Mouse (Mus musculus) liver, embryonic 13.5 days (tissue): ENCODE results near the gene Nudt17. TPM values are rescaled to one million over a fixed set of nuclear protein-coding genes. Genes with fewer than 3 reads are reported as not detected.
"Not testable (repeated sequence)": the region's sequence is repeated elsewhere in the genome, so short reads cannot be mapped to it uniquely, and the experiment has no call there.

Source experiments
- ATAC-seq: fragments of 200-750 bp; cut with Nextera tagmentation; 2 replicates; pipeline ENCODE4 v1.8.0; 2017; ENCODE audit warnings: low read depth, mild to moderate bottlenecking, moderate number of reproducible peaks, moderate library complexity
- DNase-seq: peaks from one replicate; pipeline ENCODE4 v3.0.0; 2022
- H3K27ac ChIP-seq: fragments of 300-500 bp; sonication (generic); 2 replicates; pipeline ENCODE4 v1.5.1; 2015; ENCODE audit warnings: moderate library complexity, mild to moderate bottlenecking, inconsistent platforms
- H3K27me3 ChIP-seq: fragments of 300-500 bp; sonication (generic); 2 replicates; pipeline ENCODE4 v1.6.1; 2015; ENCODE audit warnings: mild to moderate bottlenecking, inconsistent platforms
- H3K36me3 ChIP-seq: fragments of 300-500 bp; sonication (generic); 2 replicates; pipeline ENCODE4 v1.6.1; 2015; ENCODE audit warnings: mild to moderate bottlenecking, inconsistent platforms
- H3K4me1 ChIP-seq: fragments of 300-500 bp; sonication (generic); replicated peaks from 2 replicates; pipeline ENCODE4 v1.6.1; 2015; ENCODE audit warnings: inconsistent platforms
- H3K4me2 ChIP-seq: fragments of 300-500 bp; sonication (generic); 2 replicates; pipeline ENCODE4 v1.6.1; 2015; ENCODE audit warnings: inconsistent platforms, mild to moderate bottlenecking, moderate library complexity
- H3K4me3 ChIP-seq: fragments of 300-500 bp; sonication (generic); replicated peaks from 2 replicates; pipeline ENCODE4 v1.5.1; 2015; ENCODE audit warnings: mild to moderate bottlenecking, inconsistent platforms
- H3K9ac ChIP-seq: fragments of 300-500 bp; sonication (generic); 2 replicates; pipeline ENCODE4 v1.6.1; 2015; ENCODE audit warnings: mild to moderate bottlenecking, inconsistent platforms
- H3K9me3 ChIP-seq: fragments of 300-500 bp; sonication (generic); replicated peaks from 2 replicates; pipeline ENCODE4 v1.6.1; 2016; ENCODE audit warnings: inconsistent platforms
- WGBS: fragments of 180-500 bp; shearing (Covaris S2); methylation state at CpG from one replicate; pipeline ENCODE4 v1.1.7; 2015; ENCODE audit not compliant: insufficient replicate concordance; 5-methylcytosine and 5-hydroxymethylcytosine counted together
- polyA plus RNA-seq: library from polyadenylated mRNA; unstranded; fragments of >200 nt; fragmentation: Nextera tagmentation; extraction: Ambion mirVana; gene quantifications from 2 replicates; pipeline ENCODE4 v1.2.1, GENCODE M21; 2015

Nudt17 gene
- polyA plus RNA-seq, 1 experiment from 2014 or later = 1.0 TPM

- no peaks in the 10 kb centered on the region for H3K9me3 ChIP-seq
- no peak for DNase-seq
- peaks cover 30% of the 10 kb centered on the region for H3K27me3 ChIP-seq
- H3K4me1 ChIP-seq = peaks cover 24% of the 10 kb centered on the region
- no peak for ATAC-seq
- no peak overlapping the region for H3K4me2 ChIP-seq
- no peak overlapping the region for H3K27ac ChIP-seq
- WGBS = 76% methylated on average over 5 of the region's 5 CpGs
- H3K4me3 ChIP-seq = no peak overlapping the region
- H3K9ac ChIP-seq = no peak overlapping the region
- H3K36me3 ChIP-seq = no peaks in the 10 kb centered on the region
Observed at GRCm38 (mm10) chr3:96668424-96669067, 39.8 kb downstream of the Nudt17 start.

DNA sequence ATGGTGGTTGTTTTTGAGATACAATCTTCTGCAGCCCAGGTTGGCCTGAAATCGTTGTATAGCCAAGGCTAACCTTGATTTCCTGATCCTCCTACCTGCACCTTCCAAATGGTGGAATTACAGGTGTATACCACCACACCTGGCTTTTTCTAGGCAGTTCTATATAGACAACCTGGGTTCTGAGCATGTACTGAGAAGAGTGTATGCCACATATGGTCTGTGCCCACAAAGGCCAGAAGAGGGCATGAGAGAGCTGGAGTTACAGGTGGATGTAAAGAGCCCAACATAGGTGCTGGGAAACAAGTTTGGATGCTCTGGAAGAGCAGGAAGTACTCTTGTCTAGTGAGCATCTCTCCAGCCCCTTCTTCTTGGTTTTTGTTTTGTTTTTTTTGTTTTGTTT, 41.0 kb downstream of the Nudt17 start:
- DNase-seq (no peak), ATAC-seq (no peak)
- H3K4me3 ChIP-seq = no peak overlapping the region
- no peak overlapping the region for H3K27ac ChIP-seq
- H3K4me2 ChIP-seq = no peak overlapping the region
- H3K9me3 ChIP-seq = no peaks in the 10 kb centered on the region
- WGBS = 31% methylated on average over 1 of the region's 1 CpGs
- no peaks in the 10 kb centered on the region for H3K36me3 ChIP-seq
- no peak overlapping the region for H3K9ac ChIP-seq
- peaks cover 27% of the 10 kb centered on the region for H3K27me3 ChIP-seq
- peaks cover 27% of the 10 kb centered on the region for H3K4me1 ChIP-seq

DNA sequence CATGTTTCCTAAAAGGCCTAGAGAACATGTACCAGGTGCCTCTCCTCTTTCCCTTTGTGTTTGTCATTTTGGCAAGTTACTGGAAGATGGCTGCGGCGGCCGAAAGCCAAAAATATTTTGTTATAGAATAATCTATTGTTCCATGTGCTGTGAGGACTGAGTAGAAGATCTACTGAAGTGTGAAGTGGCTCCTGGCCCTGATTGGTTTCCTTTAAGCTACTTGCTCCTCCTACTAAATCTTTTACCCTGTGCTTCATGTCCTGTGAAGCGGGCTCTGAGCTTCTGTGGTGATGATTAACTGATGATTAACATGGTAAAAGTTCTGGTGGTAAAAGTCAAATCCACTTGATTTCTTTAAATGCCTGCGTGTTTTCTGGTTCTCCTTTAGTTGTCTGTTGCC, 41.4 kb downstream of the Nudt17 start:
- H3K27ac ChIP-seq = no peak overlapping the region
- no peak overlapping the region for H3K4me3 ChIP-seq
- no peak overlapping the region for H3K9ac ChIP-seq
- ATAC-seq (no peak), DNase-seq (no peak)
- H3K36me3 ChIP-seq = no peaks in the 10 kb centered on the region
- WGBS = 84% methylated on average over 5 of the region's 5 CpGs
- peaks cover 27% of the 10 kb centered on the region for H3K4me1 ChIP-seq
- no peaks in the 10 kb centered on the region for H3K9me3 ChIP-seq
- peaks cover 27% of the 10 kb centered on the region for H3K27me3 ChIP-seq
- H3K4me2 ChIP-seq = no peak overlapping the region

DNA sequence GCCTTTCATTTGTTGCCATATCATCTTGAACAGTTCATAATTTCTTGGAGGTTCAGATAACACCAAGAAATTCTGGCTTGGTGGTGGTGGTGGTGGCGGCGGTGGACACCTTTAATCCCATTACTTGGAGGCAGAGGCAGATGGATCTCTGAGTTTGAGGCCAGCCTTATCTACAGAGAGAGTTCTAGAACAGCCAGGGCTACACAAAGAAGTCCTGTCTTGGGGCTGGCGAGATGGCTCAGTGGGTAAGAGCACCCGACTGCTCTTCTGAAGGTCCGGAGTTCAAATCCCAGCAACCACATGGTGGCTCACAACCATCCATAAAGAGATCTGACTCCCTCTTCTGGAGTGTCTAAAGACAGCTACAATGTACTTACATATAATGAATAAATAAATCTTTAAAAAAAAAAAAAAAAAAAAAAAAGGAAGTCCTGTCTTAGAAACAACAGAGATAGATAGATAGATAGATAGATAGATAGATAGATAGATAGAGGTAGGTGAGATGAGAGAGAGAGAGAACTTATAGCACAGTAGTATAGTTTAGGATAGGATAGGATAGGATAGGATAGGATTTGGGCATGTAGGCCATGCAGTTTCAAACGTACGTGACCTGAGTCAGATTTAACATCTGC, 42.5 kb downstream of the Nudt17 start:
- not testable (repeated sequence) for H3K9ac ChIP-seq, H3K27ac ChIP-seq, H3K9me3 ChIP-seq, H3K36me3 ChIP-seq, DNase-seq, H3K4me3 ChIP-seq, H3K4me2 ChIP-seq, ATAC-seq
- H3K27me3 ChIP-seq = peaks cover 19% of the 10 kb centered on the region
- WGBS = 71% methylated on average over 7 of the region's 7 CpGs
- H3K4me1 ChIP-seq = peaks cover 24% of the 10 kb centered on the region

GRCm38 (mm10) chr3:96663432-96664239, 44.7 kb downstream of the Nudt17 start:
- H3K4me2 ChIP-seq = peak overlapping the region; percentile 59
- H3K27me3 ChIP-seq = 0 out of 2 replicates have a peak, but pooled peaks cover 9% of the 10 kb centered on the region
- 11% methylated on average over 17 of the region's 18 CpGs for WGBS
- ATAC-seq (peak; percentile 26; the same call in 1 of the 2 replicates), DNase-seq (peak; percentile 34)
- H3K9me3 ChIP-seq = no peaks in the 10 kb centered on the region
- no peak overlapping the region for H3K27ac ChIP-seq
- 0 out of 2 replicates have a peak overlapping the region, but pooled peaks have one; percentile 38 for H3K9ac ChIP-seq
- peaks cover 12% of the 10 kb centered on the region for H3K4me1 ChIP-seq
- peak overlapping the region; percentile 31 for H3K4me3 ChIP-seq
- H3K36me3 ChIP-seq = no peaks in the 10 kb centered on the region

- H3K27me3 ChIP-seq = 0 out of 2 replicates have a peak, but pooled peaks cover 7% of the 10 kb centered on the region
- H3K27ac ChIP-seq = no peak overlapping the region
- ATAC-seq = no peak
- no peaks in the 10 kb centered on the region for H3K36me3 ChIP-seq
- H3K4me3 ChIP-seq = no peak overlapping the region
- no peak overlapping the region for H3K9ac ChIP-seq
- 65% methylated on average over 8 of the region's 8 CpGs for WGBS
- peaks cover 12% of the 10 kb centered on the region for H3K4me1 ChIP-seq
- H3K9me3 ChIP-seq = no peaks in the 10 kb centered on the region
- no peak for DNase-seq
- peak overlapping the region; percentile 59; the same call in 1 of the 2 replicates for H3K4me2 ChIP-seq
Observed at GRCm38 (mm10) chr3:96662731-96663316, 45.5 kb downstream of the Nudt17 start.

DNA sequence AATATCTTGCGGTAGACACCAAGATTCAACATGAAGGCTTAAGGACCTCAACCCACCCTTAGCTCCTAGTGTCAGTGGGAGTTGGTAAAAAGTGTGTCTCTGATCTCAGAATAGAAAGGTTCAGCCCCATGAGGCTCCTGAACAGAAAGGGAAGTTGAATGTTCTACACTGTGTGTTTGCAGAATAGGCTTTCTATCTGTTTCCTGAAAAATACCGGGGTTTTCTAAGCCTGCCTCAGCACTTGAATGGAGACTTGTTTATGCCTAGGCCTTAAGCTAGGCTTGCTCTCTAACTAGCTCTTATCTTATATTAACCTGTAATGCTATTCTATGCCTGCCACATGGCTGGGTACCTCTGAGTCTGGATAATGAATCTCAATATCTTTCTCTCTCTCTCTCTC, 47.5 kb downstream of the Nudt17 start:
- Histone ChIP-seq H3K27me3 (0 out of 2 replicates have a peak, but pooled peaks cover 5% of the 10 kb centered on the region), H3K4me1 (peaks cover 12% of the 10 kb centered on the region), H3K9me3 (no peaks in the 10 kb centered on the region), H3K36me3 (no peaks in the 10 kb centered on the region), H3K27ac (no peak overlapping the region), H3K4me3 (no peak overlapping the region), H3K9ac (no peak overlapping the region), H3K4me2 (no peak overlapping the region)
- ATAC-seq = no peak
- DNase-seq = no peak
- WGBS = 56% methylated on average over 2 of the region's 2 CpGs

Other genes starting within 250 kb of the Nudt17 start
- 1.3 and 1.7 TPM in 2 replicates for gene Hfe2, start 183.4 kb downstream of the Nudt17 start, polyA plus RNA-seq
- 29.7 and 29.9 TPM in 2 replicates for gene Txnip, start 150.6 kb downstream of the Nudt17 start, polyA plus RNA-seq
- gene Gm16253, start 131.6 kb downstream of the Nudt17 start, polyA plus RNA-seq = 0.29 TPM in 1 of 2 replicates, not detected in the other
- 13.0 and 13.5 TPM in 2 replicates for gene Polr3gl, start 114.4 kb downstream of the Nudt17 start, polyA plus RNA-seq
- gene Ankrd34a, start 111.9 kb downstream of the Nudt17 start, polyA plus RNA-seq = 0.12 and 0.14 TPM in 2 replicates
- gene Lix1l, start 107.4 kb downstream of the Nudt17 start, polyA plus RNA-seq = 0.73 and 0.87 TPM in 2 replicates
- gene Rbm8a, start 78.6 kb downstream of the Nudt17 start, polyA plus RNA-seq = 78.8 and 87.7 TPM in 2 replicates
- gene Pex11b, start 73.2 kb downstream of the Nudt17 start, polyA plus RNA-seq = 19.8 and 22.2 TPM in 2 replicates
- gene Gm42957, start 73.1 kb downstream of the Nudt17 start, polyA plus RNA-seq = 0.02 TPM in 1 of 2 replicates, not detected in the other
- 0.13 and 0.24 TPM in 2 replicates for gene Itga10, start 63.0 kb downstream of the Nudt17 start, polyA plus RNA-seq
- gene Ankrd35, start 38.4 kb downstream of the Nudt17 start, polyA plus RNA-seq = 0.38 and 0.59 TPM in 2 replicates
- 6.1 and 8.5 TPM in 2 replicates for gene Pias3, start 12.2 kb downstream of the Nudt17 start, polyA plus RNA-seq
- gene Polr3c, start 19.1 kb upstream of the Nudt17 start, polyA plus RNA-seq = 25.5 and 27.6 TPM in 2 replicates
- gene Rnf115, start 19.1 kb upstream of the Nudt17 start, polyA plus RNA-seq = 29.7 and 36.5 TPM in 2 replicates
- gene Pdzk1, start 120.7 kb upstream of the Nudt17 start, polyA plus RNA-seq = 8.2 and 9.4 TPM in 2 replicates
- 0.14 and 0.16 TPM in 2 replicates for gene Cd160, start 120.8 kb upstream of the Nudt17 start, polyA plus RNA-seq
- gene Gja5, start 196.1 kb upstream of the Nudt17 start, polyA plus RNA-seq = 2.4 and 2.5 TPM in 2 replicates
- 31.0 and 31.7 TPM in 2 replicates for gene Gpr89, start 196.8 kb upstream of the Nudt17 start, polyA plus RNA-seq
- not detected in 2 replicates for gene Gja8, start 217.5 kb upstream of the Nudt17 start, polyA plus RNA-seq